Mouse (Mus musculus): Measurements from ENCODE around the gene Pts. TPM values are rescaled to one million over a fixed set of nuclear protein-coding genes. Genes with fewer than 3 reads are reported as not detected.

Pts gene
- polyA plus RNA-seq, 1 experiment, result 58.6 TPM

- TF ChIP-seq POLR2A (IDR thresholded peaks at IDR 0.05; ENCODE audit: low read depth, low read length) (no peak), CTCF (conservative IDR thresholded peaks at IDR 0.05; ENCODE audit: insufficient read depth, insufficient read length, low read depth, low read length) (no peak)
- 51% methylated on average over 5 of the region's 5 CpGs for WGBS
- Histone ChIP-seq H3K36me3 (ENCODE audit: control insufficient read depth, insufficient read depth, low read length) (no peaks in the 10 kb centered on the region), H3K27me3 (replicated peaks; ENCODE audit: control insufficient read depth, insufficient read depth, low read length) (no peaks in the 10 kb centered on the region), H3K4me3 (ENCODE audit: insufficient read depth, low read depth, low read length) (no peak overlapping the region), H3K27ac (ENCODE audit: insufficient read depth, low read depth, low read length) (no peak overlapping the region), H3K4me1 (ENCODE audit: control insufficient read depth, insufficient read depth, low read length) (no peaks in the 10 kb centered on the region; the same call in 1 of the 2 replicates)
- no peak for DNase-seq
These were observed 19.4 kb upstream of the Pts start for GRCm38 (mm10) chr9:50547859-50548478.

GRCm38 (mm10) chr9:50542401-50542800 is 13.9 kb upstream of the Pts start:
- Histone ChIP-seq H3K36me3 (ENCODE audit: control insufficient read depth, insufficient read depth, low read length) (no peaks in the 10 kb centered on the region), H3K27me3 (replicated peaks; ENCODE audit: control insufficient read depth, insufficient read depth, low read length) (no peaks in the 10 kb centered on the region), H3K27ac (ENCODE audit: insufficient read depth, low read depth, low read length) (no peak overlapping the region), H3K4me1 (ENCODE audit: control insufficient read depth, insufficient read depth, low read length) (no peaks in the 10 kb centered on the region), H3K4me3 (ENCODE audit: insufficient read depth, low read depth, low read length) (no peak overlapping the region)
- DNase-seq, result no peak
- TF ChIP-seq POLR2A (IDR thresholded peaks at IDR 0.05; ENCODE audit: low read depth, low read length) (no peak), CTCF (conservative IDR thresholded peaks at IDR 0.05; ENCODE audit: insufficient read depth, insufficient read length, low read depth, low read length) (no peak)
- 82% methylated on average over 9 of the region's 9 CpGs for WGBS

GRCm38 (mm10) chr9:50540170-50540569 is 11.6 kb upstream of the Pts start:
- Histone ChIP-seq H3K4me1 (ENCODE audit: control insufficient read depth, insufficient read depth, low read length) (no peaks in the 10 kb centered on the region), H3K27me3 (replicated peaks; ENCODE audit: control insufficient read depth, insufficient read depth, low read length) (no peaks in the 10 kb centered on the region), H3K36me3 (ENCODE audit: control insufficient read depth, insufficient read depth, low read length) (no peaks in the 10 kb centered on the region), H3K27ac (ENCODE audit: insufficient read depth, low read depth, low read length) (no peak overlapping the region), H3K4me3 (ENCODE audit: insufficient read depth, low read depth, low read length) (no peak overlapping the region)
- WGBS, result 30% methylated on average over 7 of the region's 7 CpGs
- no peak for TF ChIP-seq POLR2A (IDR thresholded peaks at IDR 0.05; ENCODE audit: low read depth, low read length)
- TF ChIP-seq CTCF (conservative IDR thresholded peaks at IDR 0.05; ENCODE audit: insufficient read depth, insufficient read length, low read depth, low read length), result no peak
- DNase-seq, result no peak

GRCm38 (mm10) chr9:50537295-50537694 is 8.8 kb upstream of the Pts start:
- H3K27me3 ChIP-seq (replicated peaks; ENCODE audit: control insufficient read depth, insufficient read depth, low read length), result no peaks in the 10 kb centered on the region
- WGBS, result 62% methylated on average over 4 of the region's 4 CpGs
- H3K36me3 ChIP-seq (ENCODE audit: control insufficient read depth, insufficient read depth, low read length), result no peaks in the 10 kb centered on the region
- H3K27ac ChIP-seq (ENCODE audit: insufficient read depth, low read depth, low read length), result no peak overlapping the region
- TF ChIP-seq POLR2A (IDR thresholded peaks at IDR 0.05; ENCODE audit: low read depth, low read length) (no peak), CTCF (conservative IDR thresholded peaks at IDR 0.05; ENCODE audit: insufficient read depth, insufficient read length, low read depth, low read length) (no peak)
- H3K4me3 ChIP-seq (ENCODE audit: insufficient read depth, low read depth, low read length), result no peak overlapping the region
- H3K4me1 ChIP-seq (ENCODE audit: control insufficient read depth, insufficient read depth, low read length), result no peaks in the 10 kb centered on the region
- DNase-seq, result no peak

- Histone ChIP-seq H3K36me3 (ENCODE audit: control insufficient read depth, insufficient read depth, low read length) (no peaks in the 10 kb centered on the region), H3K4me3 (ENCODE audit: insufficient read depth, low read depth, low read length) (no peak overlapping the region), H3K4me1 (ENCODE audit: control insufficient read depth, insufficient read depth, low read length) (no peaks in the 10 kb centered on the region), H3K27ac (ENCODE audit: insufficient read depth, low read depth, low read length) (no peak overlapping the region), H3K27me3 (replicated peaks; ENCODE audit: control insufficient read depth, insufficient read depth, low read length) (no peaks in the 10 kb centered on the region)
- 82% methylated on average over 7 of the region's 7 CpGs for WGBS
- TF ChIP-seq CTCF (conservative IDR thresholded peaks at IDR 0.05; ENCODE audit: insufficient read depth, insufficient read length, low read depth, low read length), result no peak
- no peak for DNase-seq
These were observed 8.1 kb upstream of the Pts start for GRCm38 (mm10) chr9:50536603-50537135.

GRCm38 (mm10) chr9:50535930-50536329 is 7.4 kb upstream of the Pts start:
- Histone ChIP-seq H3K4me3 (ENCODE audit: insufficient read depth, low read depth, low read length) (no peak overlapping the region), H3K36me3 (ENCODE audit: control insufficient read depth, insufficient read depth, low read length) (no peaks in the 10 kb centered on the region), H3K4me1 (ENCODE audit: control insufficient read depth, insufficient read depth, low read length) (no peaks in the 10 kb centered on the region), H3K27ac (ENCODE audit: insufficient read depth, low read depth, low read length) (no peak overlapping the region), H3K27me3 (replicated peaks; ENCODE audit: control insufficient read depth, insufficient read depth, low read length) (no peaks in the 10 kb centered on the region)
- 57% methylated on average over 5 of the region's 5 CpGs for WGBS
- peak; percentile 53 for DNase-seq
- no peak for TF ChIP-seq POLR2A (IDR thresholded peaks at IDR 0.05; ENCODE audit: low read depth, low read length)
- TF ChIP-seq CTCF (conservative IDR thresholded peaks at IDR 0.05; ENCODE audit: insufficient read depth, insufficient read length, low read depth, low read length), result no peak

- TF ChIP-seq POLR2A (IDR thresholded peaks at IDR 0.05; ENCODE audit: low read depth, low read length), result no peak
- no peak for TF ChIP-seq CTCF (conservative IDR thresholded peaks at IDR 0.05; ENCODE audit: insufficient read depth, insufficient read length, low read depth, low read length)
- no peaks in the 10 kb centered on the region for H3K36me3 ChIP-seq (ENCODE audit: control insufficient read depth, insufficient read depth, low read length)
- 68% methylated on average over 3 of the region's 3 CpGs for WGBS
- H3K27ac ChIP-seq (ENCODE audit: insufficient read depth, low read depth, low read length), result peak overlapping the region; percentile 40
- H3K27me3 ChIP-seq (replicated peaks; ENCODE audit: control insufficient read depth, insufficient read depth, low read length), result no peaks in the 10 kb centered on the region
- H3K4me1 ChIP-seq (ENCODE audit: control insufficient read depth, insufficient read depth, low read length), result no peaks in the 10 kb centered on the region
- H3K4me3 ChIP-seq (ENCODE audit: insufficient read depth, low read depth, low read length), result no peak overlapping the region
- peak; percentile 71 for DNase-seq
These were observed 5.3 kb upstream of the Pts start for GRCm38 (mm10) chr9:50533791-50534190.

Data from kidney, adult 2 months (tissue).